Mouse (Mus musculus) heart, embryonic 16.5 days (tissue): ENCODE results near the gene Cyp1b1. TPM values are rescaled to one million over a fixed set of nuclear protein-coding genes. Genes with fewer than 3 reads are reported as not detected.
A peak's percentile ranks its signal among the peaks of the same experiment; 100 is the strongest.

Source experiments
- ATAC-seq: fragments of 200-750 bp; cut with Nextera tagmentation; replicated peaks from 2 replicates; pipeline ENCODE4 v1.8.0; 2017; ENCODE audit warnings: moderate number of reproducible peaks; ENCODE audit not compliant: insufficient read depth, low FRiP score; ENCODE audit errors: extremely low read depth
- H3K27ac ChIP-seq: fragments of 300-500 bp; sonication (generic); 2 replicates; pipeline ENCODE4 v1.5.1; 2014; ENCODE audit warnings: mild to moderate bottlenecking, low read length, control low read depth, moderate library complexity
- H3K27me3 ChIP-seq: fragments of 300-500 bp; sonication (generic); 2 replicates; pipeline ENCODE4 v1.6.1; 2014; ENCODE audit warnings: low read length, mixed read lengths; ENCODE audit not compliant: control insufficient read depth, insufficient read depth
- H3K36me3 ChIP-seq: fragments of 300-500 bp; sonication (generic); 2 replicates; pipeline ENCODE4 v1.6.1; 2014; ENCODE audit not compliant: control insufficient read depth, insufficient read depth
- H3K4me1 ChIP-seq: fragments of 300-500 bp; sonication (generic); 2 replicates; pipeline ENCODE4 v1.6.1; 2014; ENCODE audit warnings: low read length, mixed read lengths; ENCODE audit not compliant: control insufficient read depth, insufficient read depth
- H3K4me2 ChIP-seq: fragments of 300-500 bp; sonication (generic); 2 replicates; pipeline ENCODE4 v1.6.1; 2014; ENCODE audit warnings: low read depth, mild to moderate bottlenecking, control low read depth, low read length
- H3K4me3 ChIP-seq: fragments of 300-500 bp; sonication (generic); 2 replicates; pipeline ENCODE4 v1.5.1; 2014; ENCODE audit warnings: mild to moderate bottlenecking, control low read depth, low read length
- H3K9ac ChIP-seq: fragments of 300-500 bp; sonication (generic); 2 replicates; pipeline ENCODE4 v1.6.1; 2014; ENCODE audit warnings: low read length, control low read depth
- H3K9me3 ChIP-seq: fragments of 300-500 bp; sonication (generic); replicated peaks from 2 replicates; pipeline ENCODE4 v1.6.1; 2016; ENCODE audit warnings: low read length; ENCODE audit not compliant: control insufficient read depth
- WGBS: fragments of 180-500 bp; shearing (Covaris S2); extraction: QIAGEN DNeasy Blood & Tissue Kit; methylation state at CpG from one replicate; pipeline ENCODE4 v1.1.7; 2014; 5-methylcytosine and 5-hydroxymethylcytosine counted together
- polyA plus RNA-seq: library from polyadenylated mRNA; unstranded; fragments of >200 nt; fragmentation: Nextera tagmentation; extraction: Ambion mirVana; gene quantifications from 2 replicates; pipeline ENCODE4 v1.2.1, GENCODE M21; 2015

Cyp1b1 gene
- polyA plus RNA-seq, 1 experiment from 2014 or later = 2.0 TPM

DNA sequence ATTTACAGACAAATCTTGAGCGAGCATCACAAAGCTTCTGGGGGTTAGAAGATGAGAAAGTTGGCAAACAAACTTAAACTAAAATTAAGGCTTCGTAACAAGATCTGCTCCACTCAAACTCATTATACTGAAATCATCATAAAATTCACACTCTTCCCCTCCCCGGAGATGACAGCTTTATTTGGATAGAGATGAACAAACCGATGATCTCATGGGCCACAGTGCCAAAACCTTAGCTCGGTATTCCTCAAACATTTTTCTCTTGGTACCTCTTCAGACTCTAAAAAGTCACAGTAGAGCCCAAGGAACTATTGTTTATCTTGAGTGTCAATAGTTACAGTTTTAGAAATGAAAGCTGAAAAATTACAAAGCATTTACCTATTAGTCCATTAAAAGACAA, 11.8 kb upstream of the Cyp1b1 start:
- no peak overlapping the region for H3K4me2 ChIP-seq
- ATAC-seq = no peak
- 77% methylated on average over 5 of the region's 5 CpGs for WGBS
- H3K27ac ChIP-seq = no peak overlapping the region
- no peak overlapping the region for H3K9ac ChIP-seq
- peaks cover 19% of the 10 kb centered on the region for H3K4me1 ChIP-seq
- no peak overlapping the region for H3K4me3 ChIP-seq
- no peaks in the 10 kb centered on the region for H3K36me3 ChIP-seq
- no peaks in the 10 kb centered on the region; the same call in 1 of the 2 replicates for H3K27me3 ChIP-seq
- no peaks in the 10 kb centered on the region for H3K9me3 ChIP-seq

DNA sequence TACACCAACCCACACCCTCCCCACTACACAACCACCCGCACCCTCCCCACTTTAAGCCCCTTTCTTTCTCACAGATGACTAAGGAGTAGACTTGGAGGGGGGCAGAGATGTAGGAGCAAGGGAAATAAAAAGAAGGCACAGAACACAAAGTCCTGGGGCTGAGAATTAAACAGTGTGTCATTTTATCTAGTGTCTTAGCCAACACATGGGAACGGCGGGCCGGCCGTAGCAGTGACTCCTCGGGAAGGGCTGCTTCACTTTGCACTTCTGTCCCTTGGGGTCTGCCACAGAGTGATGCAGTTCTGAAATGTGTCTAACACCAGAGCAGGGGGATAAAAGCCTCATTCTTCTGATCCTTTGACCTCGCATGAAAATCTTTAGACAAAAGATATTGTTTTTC, 5.8 kb upstream of the Cyp1b1 start:
- ATAC-seq = no peak

DNA sequence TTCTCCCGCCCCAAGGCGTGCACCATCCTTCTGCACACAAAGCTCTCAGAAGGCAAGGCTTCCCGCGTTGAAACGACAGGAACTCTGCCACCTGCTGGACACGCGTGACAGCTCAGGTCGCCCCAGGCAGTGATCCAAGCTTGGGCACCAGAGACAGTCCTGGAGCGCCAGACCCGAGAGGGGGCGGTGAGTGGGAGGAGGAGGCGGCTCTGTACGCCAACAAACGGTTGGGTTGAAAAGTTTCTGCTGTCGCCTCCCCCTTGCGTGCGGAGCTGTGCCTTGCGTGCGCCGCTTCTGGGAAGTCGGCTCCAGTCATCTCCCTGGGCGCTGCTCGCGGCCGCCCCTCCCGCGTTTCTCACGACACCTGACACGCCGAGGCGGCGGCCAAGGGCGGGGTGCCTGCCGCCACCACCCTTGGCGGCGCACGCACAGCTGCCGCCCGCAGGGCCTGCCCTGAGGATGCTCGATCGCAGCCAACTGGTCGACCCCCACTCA, 835 bp upstream of the Cyp1b1 start:
- Histone ChIP-seq H3K9ac (peak overlapping the region; percentile 63), H3K27me3 (peaks cover 46% of the 10 kb centered on the region), H3K36me3 (no peaks in the 10 kb centered on the region), H3K4me1 (peaks cover 24% of the 10 kb centered on the region), H3K27ac (no peak overlapping the region), H3K4me2 (peak overlapping the region; percentile 92), H3K4me3 (peak overlapping the region; percentile 54), H3K9me3 (no peaks in the 10 kb centered on the region)
- peak; percentile 86 for ATAC-seq
- WGBS = under 1% methylated on average over 42 of the region's 42 CpGs

More for the DNA sequence above, 5.8 kb upstream of the Cyp1b1 start:
- Histone ChIP-seq H3K9me3 (no peaks in the 10 kb centered on the region), H3K4me1 (no peaks in the 10 kb centered on the region), H3K9ac (no peak overlapping the region), H3K4me3 (no peak overlapping the region), H3K27ac (no peak overlapping the region), H3K27me3 (0 out of 2 replicates have a peak, but pooled peaks cover 8% of the 10 kb centered on the region), H3K36me3 (no peaks in the 10 kb centered on the region), H3K4me2 (no peak overlapping the region)
- 54% methylated on average over 7 of the region's 7 CpGs for WGBS

DNA sequence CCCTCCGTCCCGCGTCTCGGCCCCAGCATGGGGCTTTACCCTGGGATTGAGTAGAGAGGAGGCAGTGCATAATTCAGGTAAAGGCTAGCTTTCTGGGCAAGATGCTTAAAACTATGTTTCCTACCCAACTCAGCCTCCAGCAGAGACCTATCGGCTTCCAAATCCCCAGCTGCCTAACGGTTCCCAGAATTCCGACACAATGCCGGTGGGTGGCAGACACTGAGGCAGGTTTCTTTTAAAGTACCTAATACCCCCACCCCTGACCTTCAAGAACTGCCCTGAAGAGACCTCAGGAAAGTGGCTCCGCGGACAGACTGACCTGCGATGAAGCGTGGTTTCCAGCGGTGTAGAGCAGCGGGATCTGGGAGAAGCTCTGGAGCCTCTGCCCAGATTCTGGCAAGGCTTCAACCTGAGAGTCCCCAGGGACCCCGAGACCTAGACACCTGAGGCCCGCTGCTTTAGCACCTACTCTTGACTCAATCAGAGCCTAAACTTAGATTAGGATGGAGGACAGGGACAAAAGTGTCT, 429 bp downstream of the Cyp1b1 start:
- H3K4me2 ChIP-seq = peak overlapping the region; percentile 92
- no peak for ATAC-seq
- H3K4me1 ChIP-seq = peaks cover 24% of the 10 kb centered on the region
- peak overlapping the region; percentile 44; the same call in 1 of the 2 replicates for H3K9ac ChIP-seq
- peaks cover 51% of the 10 kb centered on the region for H3K27me3 ChIP-seq
- WGBS = 2% methylated on average over 16 of the region's 16 CpGs
- peak overlapping the region; percentile 54 for H3K4me3 ChIP-seq
- no peaks in the 10 kb centered on the region for H3K36me3 ChIP-seq
- no peaks in the 10 kb centered on the region for H3K9me3 ChIP-seq
- H3K27ac ChIP-seq = no peak overlapping the region

DNA sequence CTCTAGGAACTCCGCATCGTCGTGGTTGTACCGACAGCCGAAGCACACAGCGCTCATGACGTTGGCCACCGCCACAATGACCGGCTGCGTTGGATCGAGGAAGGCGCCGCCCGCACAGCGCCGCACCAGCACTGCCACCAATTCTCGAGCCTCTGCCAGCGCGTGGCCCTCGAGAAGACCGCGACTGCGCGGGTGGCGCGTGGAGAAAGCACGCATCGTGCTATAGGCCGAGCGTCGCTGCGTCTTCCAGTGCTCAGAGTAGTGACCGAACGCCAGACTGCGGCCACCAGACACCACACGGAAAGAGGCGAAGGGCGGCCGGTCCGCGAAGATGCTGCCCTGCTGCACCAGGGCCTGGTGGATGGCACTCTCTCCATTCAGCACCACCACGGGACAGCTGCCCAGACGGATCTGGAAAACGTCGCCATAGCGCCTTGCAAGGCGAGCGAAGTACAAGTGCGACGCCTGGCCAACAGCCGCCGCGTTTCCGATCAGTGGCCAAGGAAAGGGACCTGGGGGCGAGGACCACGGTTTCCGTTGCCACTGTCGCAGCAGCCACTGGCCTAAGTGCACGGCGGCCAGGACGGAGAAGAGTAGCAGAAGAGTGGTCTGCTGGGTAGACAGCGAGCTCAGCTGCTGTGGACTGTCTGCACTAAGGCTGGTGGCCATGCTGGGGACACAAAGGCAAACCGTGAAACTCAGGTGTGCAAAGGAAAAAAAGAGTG, 1.1 kb downstream of the Cyp1b1 start:
- H3K27ac ChIP-seq = no peak overlapping the region
- no peaks in the 10 kb centered on the region for H3K9me3 ChIP-seq
- H3K4me2 ChIP-seq = peak overlapping the region; percentile 92
- no peak; the same call in 1 of the 2 replicates for ATAC-seq
- H3K36me3 ChIP-seq = no peaks in the 10 kb centered on the region
- peak overlapping the region; percentile 21 for H3K9ac ChIP-seq
- H3K4me3 ChIP-seq = peak overlapping the region; percentile 54
- 1% methylated on average over 63 of the region's 63 CpGs for WGBS
- peaks cover 24% of the 10 kb centered on the region for H3K4me1 ChIP-seq
- H3K27me3 ChIP-seq = peaks cover 51% of the 10 kb centered on the region

DNA sequence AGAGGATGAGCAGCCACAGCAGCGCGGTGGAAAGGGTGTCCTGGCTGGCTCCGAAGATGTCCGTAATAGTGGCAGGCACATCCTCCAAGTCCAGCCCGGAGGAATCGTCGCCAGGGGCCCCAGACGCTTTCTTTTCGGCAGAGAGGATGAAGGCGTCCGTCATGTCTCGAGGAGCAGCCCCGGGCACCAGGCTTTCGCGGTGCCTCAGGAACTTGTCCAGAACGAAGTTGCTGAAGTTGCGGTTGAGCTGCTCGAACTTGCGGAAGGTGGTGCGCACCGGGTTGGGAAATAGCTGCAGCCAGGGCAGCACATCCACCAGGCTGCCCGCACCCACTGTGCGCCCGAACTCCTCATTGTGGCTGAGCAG, 1.6 kb downstream of the Cyp1b1 start:
- WGBS = under 1% methylated on average over 24 of the region's 24 CpGs
- peaks cover 24% of the 10 kb centered on the region for H3K4me1 ChIP-seq
- H3K27me3 ChIP-seq = peaks cover 51% of the 10 kb centered on the region
- H3K4me2 ChIP-seq = peak overlapping the region; percentile 92
- H3K9ac ChIP-seq = peak overlapping the region; percentile 21
- ATAC-seq = no peak
- H3K27ac ChIP-seq = no peak overlapping the region
- H3K36me3 ChIP-seq = no peaks in the 10 kb centered on the region
- no peaks in the 10 kb centered on the region for H3K9me3 ChIP-seq
- H3K4me3 ChIP-seq = peak overlapping the region; percentile 54

DNA sequence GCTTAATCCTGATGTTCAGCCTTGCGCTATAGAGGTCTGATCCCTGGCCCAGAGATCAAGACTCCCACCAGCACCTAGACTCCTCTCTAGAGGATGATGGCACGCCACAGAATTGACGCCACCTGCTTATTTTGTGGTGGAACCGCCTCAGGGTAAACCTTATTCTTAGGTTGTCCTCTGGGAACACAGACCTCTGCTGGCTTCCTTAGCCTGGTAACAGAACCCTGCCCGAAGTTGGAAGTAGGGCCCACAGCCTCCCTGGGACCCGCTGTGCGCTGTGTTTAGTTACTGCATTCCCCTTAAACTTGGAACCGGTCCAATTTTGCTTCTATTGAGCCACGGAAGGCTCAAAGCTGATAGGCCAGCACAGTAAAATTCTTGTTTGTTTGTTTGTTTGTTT, 2.3 kb downstream of the Cyp1b1 start:
- Histone ChIP-seq H3K4me2 (no peak overlapping the region; the same call in 1 of the 2 replicates), H3K4me3 (no peak overlapping the region), H3K27me3 (peaks cover 47% of the 10 kb centered on the region), H3K9me3 (no peaks in the 10 kb centered on the region), H3K36me3 (no peaks in the 10 kb centered on the region), H3K4me1 (peaks cover 24% of the 10 kb centered on the region), H3K9ac (no peak overlapping the region), H3K27ac (no peak overlapping the region)
- 19% methylated on average over 9 of the region's 9 CpGs for WGBS
- ATAC-seq = no peak

DNA sequence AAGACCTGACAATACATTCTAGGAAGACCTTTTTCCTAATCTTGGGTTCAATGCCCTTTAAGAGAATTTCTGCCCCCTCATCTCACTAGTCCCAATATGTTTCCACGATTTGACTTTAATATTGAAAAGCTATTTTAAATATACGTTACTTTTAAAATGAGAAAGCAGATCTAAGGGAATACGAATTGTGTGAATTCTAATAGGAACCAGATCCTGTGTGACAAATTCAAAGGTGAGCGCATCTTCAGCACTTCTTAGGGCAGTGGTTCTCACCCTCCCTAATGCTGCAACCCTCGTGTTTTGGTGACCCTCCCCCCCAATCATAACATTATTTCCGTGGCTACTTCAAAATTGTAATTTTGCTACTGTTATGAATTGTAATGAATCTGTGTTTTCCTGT, 2.9 kb downstream of the Cyp1b1 start:
- no peak overlapping the region for H3K4me2 ChIP-seq
- no peak for ATAC-seq
- H3K4me3 ChIP-seq = no peak overlapping the region
- no peak overlapping the region for H3K9ac ChIP-seq
- peaks cover 24% of the 10 kb centered on the region for H3K4me1 ChIP-seq
- no peaks in the 10 kb centered on the region for H3K36me3 ChIP-seq
- no peak overlapping the region for H3K27ac ChIP-seq
- peaks cover 45% of the 10 kb centered on the region for H3K27me3 ChIP-seq
- no peaks in the 10 kb centered on the region for H3K9me3 ChIP-seq
- WGBS = 26% methylated on average over 6 of the region's 6 CpGs

DNA sequence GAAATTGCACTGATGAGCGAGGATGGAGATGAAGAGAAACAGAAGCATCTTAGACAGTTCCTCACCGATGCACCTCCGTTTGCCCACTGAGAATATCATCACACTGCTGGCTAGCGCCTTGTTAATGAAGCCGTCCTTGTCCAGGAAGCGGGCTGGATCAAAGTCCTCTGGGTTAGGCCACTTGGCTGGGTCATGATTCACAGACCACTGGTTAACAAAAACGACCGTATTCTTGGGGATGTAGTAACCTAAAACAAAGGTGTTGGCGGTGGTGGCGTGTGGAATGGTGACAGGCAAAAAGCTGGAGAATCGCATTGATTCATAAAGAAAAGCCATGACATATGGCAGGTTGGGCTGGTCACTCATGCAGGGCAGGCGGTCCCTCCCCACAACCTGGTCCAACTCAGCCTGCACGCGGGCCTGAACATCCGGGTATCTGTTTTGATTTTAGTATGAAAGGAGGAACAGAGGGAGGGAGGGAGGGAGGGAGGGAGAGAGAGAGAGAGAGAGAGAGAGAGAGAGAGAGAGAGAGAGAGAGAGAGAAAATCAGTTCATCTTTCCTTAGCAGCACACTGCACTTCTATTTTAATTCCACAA, 4.5 kb downstream of the Cyp1b1 start:
- Histone ChIP-seq H3K4me3 (no peak overlapping the region), H3K27me3 (peaks cover 42% of the 10 kb centered on the region), H3K27ac (no peak overlapping the region), H3K36me3 (no peaks in the 10 kb centered on the region), H3K4me1 (peaks cover 24% of the 10 kb centered on the region), H3K9me3 (no peaks in the 10 kb centered on the region), H3K9ac (no peak overlapping the region), H3K4me2 (no peak overlapping the region)
- no peak for ATAC-seq
- 30% methylated on average over 15 of the region's 15 CpGs for WGBS
